Mouse (Mus musculus): ENCODE measurements around the gene Emilin3.

Gene Emilin3

DNA sequence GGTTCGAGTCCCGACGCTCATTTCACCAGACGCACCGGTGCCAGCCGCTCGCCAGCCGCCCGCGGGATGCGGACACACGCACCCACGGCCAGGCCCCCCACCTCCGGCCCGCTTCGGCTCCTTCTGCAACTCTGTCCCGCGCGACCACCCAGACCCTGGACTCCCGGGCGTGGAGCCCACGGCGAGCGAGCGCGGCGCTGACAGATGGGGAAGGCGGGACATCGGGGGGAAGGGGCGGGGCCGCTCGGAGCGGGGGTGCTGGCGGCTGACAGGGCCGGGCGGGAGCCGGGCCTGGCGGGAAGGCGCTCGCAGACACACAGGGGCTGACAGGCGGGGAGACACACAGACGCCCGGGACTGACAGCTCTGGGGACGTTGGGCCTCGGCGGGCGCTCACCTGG lies 39.7 kb downstream of the Emilin3 start:
- peak; percentile 85 to 91 for DNase-seq

DNA sequence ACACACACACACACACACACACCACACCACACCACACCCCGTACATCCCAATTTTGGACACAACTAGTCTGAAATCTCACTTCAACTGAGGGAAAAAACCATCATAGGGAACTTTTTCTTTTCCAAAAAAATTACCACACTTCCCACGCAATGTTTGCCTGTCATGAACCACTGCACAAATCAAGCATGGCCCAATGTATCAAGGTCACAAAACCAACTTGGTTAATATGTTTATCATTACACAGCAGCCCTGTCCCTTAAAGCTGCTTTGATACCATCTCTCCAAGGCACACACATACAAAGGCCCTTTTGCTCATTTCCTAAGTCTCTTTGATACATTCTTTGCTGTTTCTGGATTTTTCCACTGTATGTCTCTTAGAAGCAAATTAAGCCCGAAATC lies 40.8 kb downstream of the Emilin3 start:
- no peak for DNase-seq

DNA sequence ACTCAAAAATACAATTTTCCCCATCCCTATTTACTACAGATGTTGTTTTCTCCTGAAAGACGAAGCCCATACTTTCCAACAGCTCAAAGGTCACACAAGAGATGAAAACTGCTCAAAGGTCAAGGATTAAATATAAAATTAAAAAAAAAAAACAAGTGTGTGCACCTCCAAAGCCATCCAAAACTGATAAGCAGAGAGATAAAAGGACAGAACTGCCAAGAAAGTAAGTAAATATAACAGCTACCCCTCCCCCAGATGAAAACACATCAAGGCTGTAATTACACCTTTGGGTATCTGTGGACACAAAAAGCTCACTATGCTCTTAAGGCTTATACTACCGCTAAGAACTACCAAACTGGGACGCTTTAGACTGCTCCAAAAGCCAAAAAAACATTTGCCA lies 42.7 kb downstream of the Emilin3 start:
- no peak for DNase-seq

GRCm38 (mm10) chr2:160865266-160865665 lies 46.9 kb downstream of the Emilin3 start:
- no peak for DNase-seq

GRCm38 (mm10) chr2:160864112-160864511 lies 48.0 kb downstream of the Emilin3 start:
- DNase-seq: no peak

GRCm38 (mm10) chr2:160860363-160860762 lies 51.8 kb downstream of the Emilin3 start:
- DNase-seq: no peak

All from kidney, postnatal 4 days (tissue).